Mouse (Mus musculus) neural tube, embryonic 11.5 days (tissue): ENCODE data around the gene Naglu. TPM values are rescaled to one million over a fixed set of nuclear protein-coding genes. Genes with fewer than 3 reads are reported as not detected.

ENCODE experiments used
- ATAC-seq: fragments of 200-750 bp; cut with Nextera tagmentation; 2 replicates; pipeline ENCODE4 v1.8.0; 2017; ENCODE audit warnings: moderate number of reproducible peaks, mild to moderate bottlenecking, moderate TSS enrichment, moderate library complexity; ENCODE audit not compliant: insufficient read depth, low FRiP score, low TSS enrichment
- DNase-seq: peaks from one replicate; pipeline ENCODE4 v3.0.0-alpha.2; 2015; ENCODE audit warnings: low spot score
- H3K27ac ChIP-seq: fragments of 300-500 bp; sonication (generic); 2 replicates; pipeline ENCODE4 v1.5.1; 2014; ENCODE audit warnings: low read depth, mild to moderate bottlenecking, low read length
- H3K27me3 ChIP-seq: fragments of 300-500 bp; sonication (generic); 2 replicates; pipeline ENCODE4 v1.6.1; 2014; ENCODE audit warnings: mild to moderate bottlenecking, low read length, mixed read lengths; ENCODE audit not compliant: control insufficient read depth, insufficient read depth
- H3K36me3 ChIP-seq: fragments of 300-500 bp; sonication (generic); 2 replicates; pipeline ENCODE4 v1.6.1; 2014; ENCODE audit warnings: mild to moderate bottlenecking, low read length, moderate library complexity, mixed read lengths; ENCODE audit not compliant: control insufficient read depth, insufficient read depth
- H3K4me1 ChIP-seq: fragments of 300-500 bp; sonication (generic); 2 replicates; pipeline ENCODE4 v1.6.1; 2014; ENCODE audit warnings: low read length, mixed read lengths; ENCODE audit not compliant: control insufficient read depth, insufficient read depth
- H3K4me2 ChIP-seq: fragments of 300-500 bp; sonication (generic); 2 replicates; pipeline ENCODE4 v1.6.1; 2014; ENCODE audit warnings: low read depth, mild to moderate bottlenecking, moderate library complexity
- H3K4me3 ChIP-seq: fragments of 300-500 bp; sonication (generic); 2 replicates; pipeline ENCODE4 v1.5.1; 2014; ENCODE audit warnings: low read depth, low read length
- H3K9ac ChIP-seq: fragments of 300-500 bp; sonication (generic); 2 replicates; pipeline ENCODE4 v1.6.1; 2014; ENCODE audit warnings: mild to moderate bottlenecking, low read length
- H3K9me3 ChIP-seq: fragments of 300-500 bp; sonication (generic); 2 replicates; pipeline ENCODE4 v1.6.1; 2016; ENCODE audit warnings: low read length; ENCODE audit not compliant: control insufficient read depth
- WGBS: fragments of 180-500 bp; shearing (Covaris S2); extraction: QIAGEN DNeasy Blood & Tissue Kit; methylation state at CpG from one replicate; pipeline ENCODE4 v1.1.7; 2014; 5-methylcytosine and 5-hydroxymethylcytosine counted together
- polyA plus RNA-seq: library from polyadenylated mRNA; unstranded; fragments of >200 nt; fragmentation: Nextera tagmentation; extraction: Ambion mirVana; gene quantifications from 2 replicates; pipeline ENCODE4 v1.2.1, GENCODE M21; 2014

Gene Naglu
- polyA plus RNA-seq, 1 experiment from 2014 or later, result 5.8 TPM

GRCm38 (mm10) chr11:101095314-101096024 lies 25.7 kb downstream of the Naglu start, which contains the start of gene Psmc3ip:
TSS of gene Psmc3ip (minus strand) at chr11:101095436.
- ATAC-seq (peak; percentile 93), DNase-seq (peak; percentile 94)
- H3K4me3 ChIP-seq, result peak within 1 kb of the TSS; percentile 69
- under 1% methylated on average over 43 of the region's 43 CpGs for WGBS
- H3K4me2 ChIP-seq, result peak within 1 kb of the TSS; percentile 77
- peak within 1 kb of the TSS; percentile 61 for H3K27ac ChIP-seq
- H3K9me3 ChIP-seq, result no peaks in the 10 kb centered on the region
- 0 out of 2 replicates have a peak, but pooled peaks cover 8% of the 10 kb centered on the region for H3K4me1 ChIP-seq
- H3K27me3 ChIP-seq, result no peaks in the 10 kb centered on the region
- peak within 1 kb of the TSS; percentile 84 for H3K9ac ChIP-seq
- H3K36me3 ChIP-seq, result peaks cover 20% of the 10 kb centered on the region

GRCm38 (mm10) chr11:101098231-101098630 lies 28.4 kb downstream of the Naglu start:
- Histone ChIP-seq H3K9me3 (no peaks in the 10 kb centered on the region), H3K4me3 (no peak overlapping the region), H3K9ac (no peak overlapping the region), H3K4me2 (no peak overlapping the region), H3K27ac (no peak overlapping the region), H3K4me1 (0 out of 2 replicates have a peak, but pooled peaks cover 8% of the 10 kb centered on the region), H3K36me3 (peaks cover 13% of the 10 kb centered on the region), H3K27me3 (no peaks in the 10 kb centered on the region)
- ATAC-seq, result no peak
- WGBS, result 94% methylated on average over 8 of the region's 8 CpGs
- no peak for DNase-seq

- 92% methylated on average over 5 of the region's 5 CpGs for WGBS
These were observed 33.2 kb downstream of the Naglu start for GRCm38 (mm10) chr11:101103011-101103410.

GRCm38 (mm10) chr11:101109351-101109750 lies 39.5 kb downstream of the Naglu start:
- DNase-seq, result no peak
- Histone ChIP-seq H3K36me3 (no peaks in the 10 kb centered on the region), H3K4me2 (no peak overlapping the region), H3K9ac (no peak overlapping the region), H3K27ac (no peak overlapping the region), H3K9me3 (no peaks in the 10 kb centered on the region), H3K4me3 (no peak overlapping the region), H3K27me3 (no peaks in the 10 kb centered on the region), H3K4me1 (no peaks in the 10 kb centered on the region)
- ATAC-seq, result no peak
- 81% methylated on average over 4 of the region's 4 CpGs for WGBS

More at GRCm38 (mm10) chr11:101103011-101103410, 33.2 kb downstream of the Naglu start:
- DNase-seq, result no peak
- ATAC-seq, result no peak
- Histone ChIP-seq H3K27me3 (no peaks in the 10 kb centered on the region), H3K36me3 (peaks cover 8% of the 10 kb centered on the region), H3K9ac (no peak overlapping the region), H3K4me2 (no peak overlapping the region), H3K27ac (no peak overlapping the region), H3K4me3 (no peak overlapping the region), H3K9me3 (no peaks in the 10 kb centered on the region), H3K4me1 (no peaks in the 10 kb centered on the region)

- no peak overlapping the region for H3K4me2 ChIP-seq
- no peak overlapping the region for H3K27ac ChIP-seq
- 55% methylated on average over 5 of the region's 5 CpGs for WGBS
- DNase-seq (no peak), ATAC-seq (no peak)
- H3K9ac ChIP-seq, result no peak overlapping the region
- H3K9me3 ChIP-seq, result no peaks in the 10 kb centered on the region
- no peaks in the 10 kb centered on the region for H3K36me3 ChIP-seq
- no peak overlapping the region for H3K4me3 ChIP-seq
- no peaks in the 10 kb centered on the region for H3K4me1 ChIP-seq
- H3K27me3 ChIP-seq, result no peaks in the 10 kb centered on the region
These were observed 40.9 kb downstream of the Naglu start for GRCm38 (mm10) chr11:101110708-101111107.

GRCm38 (mm10) chr11:101111178-101111577 lies 41.4 kb downstream of the Naglu start:
- Histone ChIP-seq H3K36me3 (no peaks in the 10 kb centered on the region), H3K27ac (no peak overlapping the region), H3K9me3 (no peaks in the 10 kb centered on the region), H3K27me3 (no peaks in the 10 kb centered on the region), H3K4me1 (no peaks in the 10 kb centered on the region), H3K4me2 (no peak overlapping the region), H3K4me3 (no peak overlapping the region), H3K9ac (no peak overlapping the region)
- WGBS, result 91% methylated on average over 4 of the region's 4 CpGs
- DNase-seq, result no peak
- ATAC-seq, result no peak

- Histone ChIP-seq H3K9ac (no peak overlapping the region), H3K27me3 (no peaks in the 10 kb centered on the region), H3K36me3 (no peaks in the 10 kb centered on the region), H3K9me3 (no peaks in the 10 kb centered on the region), H3K4me2 (no peak overlapping the region), H3K4me1 (no peaks in the 10 kb centered on the region), H3K4me3 (no peak overlapping the region), H3K27ac (no peak overlapping the region)
- WGBS, result 86% methylated on average over 3 of the region's 3 CpGs
- ATAC-seq (no peak), DNase-seq (no peak)
These were observed 42.4 kb downstream of the Naglu start for GRCm38 (mm10) chr11:101112186-101112585.

GRCm38 (mm10) chr11:101115564-101115963 lies 45.8 kb downstream of the Naglu start:
- H3K27ac ChIP-seq, result 0 out of 2 replicates have a peak overlapping the region, but pooled peaks have one; percentile 5
- DNase-seq (no peak), ATAC-seq (no peak)
- no peak overlapping the region for H3K4me3 ChIP-seq
- H3K27me3 ChIP-seq, result no peaks in the 10 kb centered on the region
- no peaks in the 10 kb centered on the region for H3K9me3 ChIP-seq
- WGBS, result 65% methylated on average over 2 of the region's 2 CpGs
- H3K36me3 ChIP-seq, result no peaks in the 10 kb centered on the region
- H3K4me1 ChIP-seq, result 0 out of 2 replicates have a peak, but pooled peaks cover 10% of the 10 kb centered on the region
- H3K4me2 ChIP-seq, result no peak overlapping the region
- H3K9ac ChIP-seq, result no peak overlapping the region

- H3K9ac ChIP-seq, result no peak overlapping the region
- H3K36me3 ChIP-seq, result peaks cover 2% of the 10 kb centered on the region; the same call in 1 of the 2 replicates
- WGBS, result 56% methylated on average over 4 of the region's 4 CpGs
- ATAC-seq (no peak), DNase-seq (no peak)
- H3K4me1 ChIP-seq, result peaks cover 16% of the 10 kb centered on the region; the same call in 1 of the 2 replicates
- H3K27ac ChIP-seq, result no peak overlapping the region
- no peaks in the 10 kb centered on the region for H3K27me3 ChIP-seq
- H3K4me3 ChIP-seq, result no peak overlapping the region; the same call in 1 of the 2 replicates
- H3K9me3 ChIP-seq, result no peaks in the 10 kb centered on the region
- H3K4me2 ChIP-seq, result peak overlapping the region; percentile 96
These were observed 48.3 kb downstream of the Naglu start for GRCm38 (mm10) chr11:101118105-101118504.
